Mouse (Mus musculus) adrenal gland, postnatal 10 days (tissue): ENCODE data around the gene Shisa9. TPM values are rescaled to one million over a fixed set of nuclear protein-coding genes. Genes with fewer than 3 reads are reported as not detected.

Experiments used
- total RNA-seq, 2 experiments: library from RNA; stranded (reverse); gene quantifications; 2 replicates each; pipeline ENCODE4 v1.2.3; 2021

Gene Shisa9
- total RNA-seq, 2 experiments from 2014 or later, result 2.3 to 3.3 TPM

Other genes starting within 250 kb of the Shisa9 start
- 10 to 100 TPM; 44.8 to 57.1 TPM for gene Cpped1, start 74.7 kb upstream of the Shisa9 start, total RNA-seq